Mouse (Mus musculus) cerebellum, adult 2 months (tissue): ENCODE measurements at regions not wholly inside any gene's neighbourhood (a gene's known extent, or its start where the extent isn't known, plus 50 kb on each side); places are given as distances from the start of the nearest gene placed in this dataset.

ENCODE experiments used
- CTCF ChIP-seq: fragments of 200-500 bp; IDR thresholded peaks from 2 replicates; pipeline ENCODE4 v1.5.1; 2011; ENCODE audit warnings: low read depth, mild to moderate bottlenecking, control low read depth, low read length, moderate library complexity, borderline replicate concordance; ENCODE audit not compliant: insufficient read depth
- POLR2A ChIP-seq: fragments of 200-500 bp; IDR thresholded peaks from 2 replicates; pipeline ENCODE4 v1.6.1; 2011; ENCODE audit warnings: low read length, control low read depth, borderline replicate concordance; ENCODE audit not compliant: insufficient read depth

DNA sequence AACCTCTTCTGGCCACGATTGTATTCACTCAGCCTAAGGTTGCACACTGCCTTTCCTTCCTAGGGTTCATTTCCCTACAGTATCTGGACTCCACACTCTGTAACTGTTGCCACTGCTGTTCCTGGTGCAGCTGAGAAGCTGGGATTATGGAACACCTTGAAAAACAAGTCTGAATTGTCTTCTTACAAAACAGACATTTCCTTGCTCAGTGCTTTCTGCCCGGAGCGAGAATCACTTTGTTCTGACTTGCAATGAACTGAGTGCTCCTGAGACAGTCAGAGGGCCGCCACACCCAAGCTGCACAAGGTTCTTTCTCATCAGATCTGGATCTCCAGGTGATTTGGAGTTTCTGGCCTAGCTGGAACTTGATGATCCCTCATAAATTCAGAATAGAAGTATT lies 183.0 kb upstream of the Dio2 start:
- TF ChIP-seq POLR2A (no peak), CTCF (no peak)
